Mouse (Mus musculus): ENCODE results near the gene Zswim8. TPM values are rescaled to one million over a fixed set of nuclear protein-coding genes. Genes with fewer than 3 reads are reported as not detected.

Gene Zswim8
- polyA plus RNA-seq, 1 experiment: 35.2 TPM

DNA sequence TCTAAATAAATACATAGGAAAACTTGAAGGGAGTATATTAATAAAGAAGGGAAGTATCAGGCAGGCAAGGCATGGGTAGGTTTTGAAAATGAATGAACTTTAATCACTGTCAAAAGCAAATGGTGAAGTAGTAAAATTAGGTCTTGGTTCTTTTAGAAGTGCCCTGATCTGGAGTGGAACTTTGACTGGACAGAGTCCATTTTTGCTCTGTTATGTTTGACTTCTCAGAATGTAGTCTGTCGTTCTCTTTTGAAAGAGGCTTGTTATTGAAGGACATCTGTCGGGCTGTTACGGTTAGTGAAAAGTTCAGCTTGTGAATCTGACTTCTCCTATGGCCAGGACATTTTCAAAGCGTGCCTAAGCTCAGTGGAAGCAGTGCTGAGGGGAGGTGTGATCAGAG, 29.4 kb upstream of the Zswim8 start:
- TF ChIP-seq GATA1 (IDR thresholded peaks at IDR 0.05; ENCODE audit: low read length): no peak

DNA sequence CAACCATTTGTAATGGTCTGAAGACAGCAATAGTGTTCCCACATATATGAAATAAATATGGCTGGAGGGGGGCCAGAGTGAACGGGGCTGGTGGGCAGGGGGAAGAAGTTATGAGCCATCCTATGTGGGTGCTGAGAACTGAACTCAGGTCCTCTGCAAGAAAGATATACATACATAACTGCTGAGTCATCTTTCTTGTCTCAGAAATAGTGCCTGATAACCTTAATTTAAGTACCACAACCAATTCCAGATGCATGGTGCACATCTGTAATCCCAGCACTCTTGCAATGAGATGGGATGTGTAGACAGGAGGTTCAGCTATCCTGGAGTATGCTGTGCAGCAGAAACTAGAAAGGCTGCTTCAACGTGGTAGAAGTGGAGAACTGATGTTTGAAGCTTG, 25.6 kb upstream of the Zswim8 start:
- TF ChIP-seq GATA1 (IDR thresholded peaks at IDR 0.05; ENCODE audit: low read length): no peak

DNA sequence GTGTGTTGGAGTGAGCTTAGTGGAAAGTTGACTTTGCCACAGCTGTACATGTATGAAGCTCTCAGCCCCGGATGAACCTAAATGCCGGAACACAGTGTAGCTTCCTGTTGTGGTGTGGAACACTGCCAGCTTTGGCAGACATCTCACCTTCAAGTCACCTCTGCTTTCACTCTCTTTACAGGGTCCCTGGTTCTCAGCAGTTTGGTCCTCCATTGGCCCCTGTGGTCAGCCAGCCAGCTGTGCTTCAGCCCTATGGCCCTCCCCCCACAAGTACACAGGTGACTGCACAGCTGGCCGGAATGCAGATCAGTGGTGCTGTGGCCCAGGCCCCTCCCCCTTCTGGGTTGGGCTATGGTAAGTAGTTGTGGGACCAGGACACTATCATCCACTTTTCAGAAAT, 24.9 kb upstream of the Zswim8 start:
- TF ChIP-seq GATA1 (IDR thresholded peaks at IDR 0.05; ENCODE audit: low read length): no peak

DNA sequence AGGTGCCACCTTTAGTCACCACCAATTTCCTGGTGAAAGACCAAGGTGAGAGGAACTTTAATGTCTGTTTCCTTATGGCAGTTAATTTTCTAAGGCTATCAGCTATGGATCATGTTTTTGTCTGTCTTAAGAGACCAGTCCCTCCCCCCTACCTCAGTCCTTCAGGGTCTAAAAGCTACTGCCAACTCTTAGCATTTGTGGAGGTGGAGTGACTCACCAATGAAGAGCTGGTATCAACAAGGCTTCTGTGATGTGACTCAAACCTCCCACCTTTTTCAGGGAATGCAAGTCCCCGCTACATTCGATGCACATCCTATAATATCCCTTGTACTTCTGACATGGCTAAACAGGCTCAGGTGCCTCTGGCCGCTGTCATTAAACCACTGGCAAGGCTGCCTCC, 20.8 kb upstream of the Zswim8 start:
- TF ChIP-seq GATA1 (IDR thresholded peaks at IDR 0.05; ENCODE audit: low read length): no peak

DNA sequence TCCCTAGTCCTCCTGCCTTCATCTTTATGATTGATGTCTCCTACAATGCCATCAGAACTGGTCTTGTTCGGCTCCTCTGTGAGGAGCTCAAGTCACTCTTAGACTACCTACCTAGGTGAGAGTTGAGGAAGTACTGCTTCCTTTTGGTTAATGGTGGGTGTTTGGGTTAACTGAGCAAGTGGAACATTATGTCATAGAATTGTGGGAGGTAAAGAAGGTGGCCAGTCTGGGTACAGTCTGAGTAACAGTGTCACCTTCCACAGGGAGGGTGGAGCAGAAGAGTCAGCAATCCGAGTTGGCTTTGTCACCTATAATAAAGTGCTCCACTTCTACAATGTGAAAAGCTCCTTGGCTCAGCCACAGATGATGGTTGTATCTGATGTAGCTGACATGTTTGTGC, 18.3 kb upstream of the Zswim8 start:
- TF ChIP-seq GATA1 (IDR thresholded peaks at IDR 0.05; ENCODE audit: low read length): no peak

DNA sequence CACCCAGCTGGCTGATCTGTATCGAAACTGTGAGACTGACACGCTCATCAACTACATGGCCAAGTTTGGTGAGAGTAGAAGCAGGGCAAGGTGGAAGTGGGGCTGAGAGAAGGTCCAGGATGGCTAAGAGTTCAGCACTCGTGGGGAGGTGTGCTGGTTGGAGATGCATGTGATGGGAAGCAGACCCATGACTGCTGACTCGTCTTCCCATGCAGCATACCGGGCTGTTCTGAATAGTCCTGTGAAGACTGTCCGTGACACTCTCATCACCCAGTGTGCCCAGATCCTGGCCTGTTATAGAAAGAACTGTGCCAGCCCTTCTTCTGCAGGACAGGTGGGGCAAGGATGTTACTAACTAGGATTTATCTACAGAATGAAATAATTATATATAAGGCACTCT, 15.6 kb upstream of the Zswim8 start:
- TF ChIP-seq GATA1 (IDR thresholded peaks at IDR 0.05; ENCODE audit: low read length): no peak

DNA sequence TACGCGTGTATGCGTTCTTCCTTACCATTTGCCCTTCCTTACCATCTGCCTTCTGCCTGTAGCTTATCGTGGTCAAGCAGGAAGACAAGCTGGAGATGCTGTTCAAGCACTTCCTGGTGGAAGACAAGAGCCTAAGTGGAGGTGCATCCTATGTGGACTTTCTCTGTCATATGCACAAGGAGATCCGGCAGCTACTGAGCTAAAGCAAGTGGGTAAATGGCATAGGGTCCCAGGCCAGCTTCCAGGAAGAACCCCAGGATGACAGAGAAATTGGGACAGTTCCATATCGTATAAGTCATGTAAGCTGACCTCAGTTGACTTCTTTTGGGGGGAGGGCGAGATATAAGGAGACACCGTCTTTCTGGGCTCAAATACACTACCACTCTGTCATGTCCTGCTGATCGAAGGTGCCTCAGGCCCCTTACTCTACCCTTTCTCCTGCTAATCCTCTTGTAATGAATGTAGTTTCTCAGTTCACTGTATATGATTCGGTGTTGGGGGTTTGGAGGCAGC, 13.7 kb upstream of the Zswim8 start:
- no peak for TF ChIP-seq GATA1 (IDR thresholded peaks at IDR 0.05; ENCODE audit: low read length)

DNA sequence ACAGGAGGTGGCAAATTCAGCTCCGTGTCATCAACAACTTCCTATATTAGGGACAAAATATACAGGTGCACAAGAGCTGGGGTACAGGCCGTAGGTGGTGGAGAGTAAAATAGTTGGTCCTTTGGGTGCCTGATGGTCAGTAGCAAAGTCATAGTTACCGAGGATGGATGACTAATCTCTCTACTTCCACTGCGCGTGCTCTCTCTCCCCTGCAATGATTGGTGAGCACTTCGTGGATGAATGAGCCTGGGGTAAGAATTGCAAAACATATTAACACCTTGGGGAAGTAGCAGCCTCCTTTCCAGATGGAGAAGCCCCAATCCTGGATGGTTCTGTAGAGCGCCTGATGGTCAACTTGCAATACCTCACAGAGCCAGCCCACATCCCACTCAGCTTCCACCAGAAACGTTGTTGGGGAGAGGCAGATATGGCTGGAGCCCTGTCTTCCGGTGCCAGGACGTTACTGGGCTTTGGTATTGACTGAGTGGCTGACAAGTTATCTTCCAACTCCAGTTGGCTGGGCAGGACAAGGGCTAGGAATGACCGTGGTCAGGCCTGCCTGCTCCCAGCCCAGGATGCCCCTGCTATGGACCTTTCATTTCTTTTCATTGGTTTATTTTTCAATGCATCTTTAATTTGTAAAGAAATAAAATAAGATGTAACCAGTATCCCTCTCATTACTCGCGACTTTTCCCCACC, 13.0 kb upstream of the Zswim8 start:
- no peak for TF ChIP-seq GATA1 (IDR thresholded peaks at IDR 0.05; ENCODE audit: low read length)

DNA sequence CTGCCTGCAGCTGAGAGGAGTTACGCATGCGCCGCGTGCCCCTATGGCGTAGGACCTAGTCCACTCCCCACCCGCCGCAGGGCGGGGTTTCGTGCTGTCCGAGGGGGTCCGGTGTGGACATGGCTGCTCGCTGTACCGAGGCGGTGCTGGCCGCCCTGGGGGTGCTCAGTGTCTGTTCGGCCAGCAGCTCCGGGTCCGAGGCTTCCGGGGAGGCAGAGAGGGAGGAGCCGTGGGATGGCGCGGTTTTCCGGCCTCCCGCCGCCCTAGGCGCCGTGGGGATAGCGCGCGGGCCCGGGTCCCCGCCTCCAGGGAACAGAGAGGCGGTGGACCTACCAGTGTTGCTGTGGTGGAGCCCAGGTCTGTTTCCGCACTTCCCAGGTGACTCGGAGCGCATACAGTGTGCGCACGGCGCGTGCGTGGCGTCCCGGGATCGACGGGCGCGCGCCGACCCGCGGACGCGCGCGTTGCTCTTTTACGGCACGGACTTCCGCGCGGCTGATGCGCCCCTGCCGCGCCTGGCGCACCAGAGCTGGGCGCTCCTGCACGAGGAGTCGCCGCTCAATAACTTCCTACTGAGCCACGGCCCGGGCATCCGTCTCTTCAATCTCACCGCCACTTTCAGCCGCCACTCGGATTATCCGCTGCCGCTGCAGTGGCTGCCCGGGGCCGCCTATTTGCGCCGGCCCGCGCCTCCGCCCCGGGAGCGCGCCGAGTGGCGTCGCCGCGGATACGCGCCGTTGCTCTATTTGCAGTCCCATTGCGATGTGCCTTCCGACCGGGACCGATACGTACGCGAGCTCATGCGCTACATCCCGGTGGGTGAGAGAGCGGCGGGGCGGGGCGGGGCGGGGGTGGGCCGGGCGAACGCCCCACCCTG, 12.2 kb upstream of the Zswim8 start, which contains the start of gene Fut11:
Fut11 (plus strand) TSS at position 85 of the 877 bp plus-strand sequence.
- no peak for TF ChIP-seq GATA1 (IDR thresholded peaks at IDR 0.05; ENCODE audit: low read length)

DNA sequence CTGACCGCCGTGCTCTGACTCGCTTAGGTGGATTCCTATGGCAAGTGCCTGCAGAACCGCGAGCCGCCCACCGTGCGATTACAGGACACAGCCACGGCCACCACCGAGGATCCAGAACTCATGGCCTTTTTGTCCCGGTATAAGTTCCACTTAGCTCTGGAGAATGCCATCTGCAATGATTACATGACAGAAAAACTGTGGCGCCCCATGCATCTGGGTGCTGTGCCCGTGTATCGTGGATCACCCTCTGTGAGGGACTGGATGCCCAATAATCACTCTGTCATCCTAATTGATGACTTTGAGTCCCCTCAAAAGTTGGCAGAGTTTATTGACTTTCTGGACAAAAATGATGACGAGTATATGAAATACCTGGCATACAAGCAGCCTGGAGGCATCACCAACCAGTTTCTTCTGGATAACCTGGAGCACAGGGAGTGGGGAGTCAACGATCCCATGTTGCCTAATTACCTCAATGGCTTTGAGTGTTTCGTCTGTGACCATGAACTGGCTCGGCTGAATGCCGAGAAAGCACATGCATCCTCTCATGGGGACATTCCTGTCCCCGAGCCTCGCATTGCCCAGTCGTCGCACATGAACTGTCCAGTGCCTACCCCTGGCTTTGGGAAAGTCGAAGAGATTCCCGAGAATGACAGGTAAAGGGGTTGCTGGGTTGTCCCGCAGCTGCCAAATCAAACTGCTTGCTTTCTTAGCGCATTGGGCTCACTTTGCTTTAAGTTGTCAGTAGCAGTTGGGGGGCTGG, 11.4 kb upstream of the Zswim8 start:
- TF ChIP-seq GATA1 (IDR thresholded peaks at IDR 0.05; ENCODE audit: low read length): no peak

DNA sequence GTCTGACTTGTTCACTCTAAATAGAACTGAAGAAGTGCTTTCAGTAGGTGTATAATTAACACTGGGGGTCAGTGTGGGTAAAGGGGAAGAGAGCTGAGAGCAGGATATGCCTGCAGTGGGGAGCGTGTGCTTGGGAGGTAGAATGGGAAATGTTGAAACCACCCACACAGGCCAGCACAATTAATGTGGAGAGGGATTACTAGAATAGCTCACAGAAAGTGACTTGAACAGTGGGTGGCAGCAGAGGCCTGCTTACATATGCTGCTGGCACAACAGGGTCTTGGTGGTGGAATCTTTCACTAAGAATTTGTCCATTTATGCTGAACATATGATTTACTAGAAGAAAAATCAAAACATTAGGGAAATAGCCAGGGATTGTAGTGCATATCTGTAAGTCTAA, 10.4 kb upstream of the Zswim8 start:
- TF ChIP-seq GATA1 (IDR thresholded peaks at IDR 0.05; ENCODE audit: low read length): no peak

DNA sequence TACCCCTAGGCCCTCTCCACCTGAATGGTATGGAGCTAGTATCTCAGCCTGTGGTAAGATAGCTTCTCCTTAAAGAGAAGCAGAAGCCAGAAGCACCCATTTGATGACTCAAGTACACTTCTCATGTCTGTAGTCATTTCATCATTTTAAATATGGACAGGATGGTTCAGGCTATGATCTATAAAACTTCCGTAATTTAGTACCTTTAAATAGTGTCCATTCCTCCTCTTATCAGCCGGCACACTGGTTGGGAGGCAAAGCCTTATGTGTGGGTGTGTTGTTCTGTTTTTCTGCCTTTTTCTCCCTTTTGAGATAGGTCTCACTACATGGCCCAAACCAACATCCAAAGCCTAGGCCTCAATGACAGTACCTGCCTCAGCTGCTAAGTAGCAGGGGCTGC, 8.8 kb upstream of the Zswim8 start:
- no peak for TF ChIP-seq GATA1 (IDR thresholded peaks at IDR 0.05; ENCODE audit: low read length)

DNA sequence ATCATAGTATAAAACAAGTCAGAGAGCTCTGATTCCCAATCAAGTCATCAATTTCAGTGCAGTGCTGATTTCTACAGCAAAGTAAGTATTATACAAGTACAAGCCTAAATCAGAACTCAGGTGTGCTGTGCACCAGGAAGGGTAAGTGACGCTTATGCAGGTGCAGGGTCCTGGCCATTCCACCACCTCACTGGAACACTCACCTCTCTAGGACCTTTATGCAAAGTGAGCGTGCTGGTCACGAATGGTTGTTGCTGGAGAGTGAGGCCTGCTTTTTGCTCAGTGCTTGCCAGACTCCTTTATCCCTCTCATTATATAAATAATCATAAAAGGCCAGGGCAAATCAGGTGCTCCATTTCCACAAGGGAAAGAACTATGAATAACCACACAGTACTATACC, 7.0 kb upstream of the Zswim8 start:
- no peak for TF ChIP-seq GATA1 (IDR thresholded peaks at IDR 0.05; ENCODE audit: low read length)

DNA sequence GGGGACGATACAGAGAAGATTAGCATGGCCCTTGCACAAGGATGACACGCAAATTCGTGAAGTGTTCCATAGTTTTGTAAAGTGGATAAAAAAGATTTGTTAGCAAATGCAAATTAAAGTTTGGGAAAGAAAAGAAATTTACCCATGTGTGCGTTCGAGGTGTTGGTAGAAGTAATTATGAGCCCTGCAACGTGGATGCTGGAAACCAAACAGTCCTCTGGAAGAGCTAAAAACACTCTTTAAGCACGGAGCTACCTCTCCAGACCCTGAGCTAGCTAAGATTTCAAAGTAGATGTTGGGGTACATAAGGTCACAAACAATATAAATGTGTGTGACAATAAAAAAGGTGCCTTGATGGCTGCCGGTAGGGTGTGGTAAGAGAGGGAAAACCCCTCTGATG, 5.8 kb upstream of the Zswim8 start:
- no peak for TF ChIP-seq GATA1 (IDR thresholded peaks at IDR 0.05; ENCODE audit: low read length)

DNA sequence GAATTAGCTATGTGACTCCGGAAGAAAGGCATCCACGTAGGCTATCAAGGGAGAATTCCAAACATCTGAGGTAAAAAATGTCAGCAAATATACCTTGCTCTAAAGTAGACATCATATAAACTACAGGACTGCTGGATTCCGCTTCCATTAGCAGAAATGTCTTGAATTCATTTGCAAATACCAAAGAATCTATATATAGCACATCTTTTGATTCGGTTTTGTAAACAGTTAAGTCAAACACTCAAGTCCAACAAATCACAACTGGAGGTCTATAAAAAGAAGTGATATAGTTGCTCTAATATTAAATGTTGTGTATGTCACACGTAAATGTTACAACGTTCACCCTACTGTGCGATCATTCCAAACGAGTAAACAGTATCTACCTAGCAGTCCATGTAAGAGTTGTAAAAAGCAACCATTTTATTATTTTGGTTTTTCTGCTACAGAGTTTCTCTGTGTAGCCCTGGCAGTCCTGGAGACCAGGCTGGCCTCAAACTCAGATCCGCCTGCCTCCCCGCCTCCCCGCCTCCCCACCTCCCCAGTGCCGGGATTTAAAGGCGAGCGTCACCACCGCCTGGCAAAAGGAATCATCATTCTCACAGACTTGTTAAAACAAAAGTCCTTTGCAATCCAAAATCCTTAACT, 5.1 kb upstream of the Zswim8 start:
- no peak for TF ChIP-seq GATA1 (IDR thresholded peaks at IDR 0.05; ENCODE audit: low read length)

Measured in G1E-ER4 (cell line).